In genomic region chr1:39749664-39750063, GRCm38 (mm10) we compare ENCODE assay signal across 9 mouse cellular contexts. TPM values are rescaled to one million over a fixed set of nuclear protein-coding genes. Genes with fewer than 3 reads are reported as not detected.
A peak's percentile ranks its signal among the peaks of the same experiment; 100 is the strongest.
DNase-seq lines count a peak whose midpoint lies in the region; ATAC-seq lines count a peak whose summit lies in the region.
"Had no signal": no experiment of that assay in that cellular context is flagged by ENCODE, and none has a peak within 500 bp of the region (broad histone marks: within the 10 kb centered on the region; RNA-seq: fewer than 3 reads in every experiment).

No protein-coding gene starts in this region.

- no peaks in the 10 kb centered on the region for H3K27me3 ChIP-seq in forebrain, embryonic 10.5 days (ENCODE audit: poor library complexity, severe bottlenecking)
- H3K27me3 ChIP-seq in forebrain, embryonic 11.5 days (ENCODE audit: control insufficient read depth, insufficient read depth, low read length) = no peaks in the 10 kb centered on the region
- no peaks in the 10 kb centered on the region for H3K27me3 ChIP-seq in hindbrain, embryonic 16.5 days (replicated peaks; ENCODE audit: control insufficient read depth, insufficient read depth, low read length)
- H3K27me3 ChIP-seq in midbrain, embryonic 16.5 days (ENCODE audit: control insufficient read depth, insufficient read depth, low read depth, low read length) = no peaks in the 10 kb centered on the region
- H3K27me3 ChIP-seq: liver, embryonic 15.5 days had no signal

- no peaks in the 10 kb centered on the region for H3K9me3 ChIP-seq in forebrain, embryonic 10.5 days
- no peaks in the 10 kb centered on the region for H3K9me3 ChIP-seq in forebrain, embryonic 11.5 days (ENCODE audit: control insufficient read depth, low read length)
- no peaks in the 10 kb centered on the region for H3K9me3 ChIP-seq in hindbrain, embryonic 16.5 days (ENCODE audit: control insufficient read depth, low read length)
- no peaks in the 10 kb centered on the region for H3K9me3 ChIP-seq in midbrain, embryonic 16.5 days (replicated peaks; ENCODE audit: control insufficient read depth, low read length, poor library complexity, severe bottlenecking)
- H3K9me3 ChIP-seq: liver, embryonic 15.5 days had no signal

- WGBS in forebrain, embryonic 10.5 days = 23% methylated on average over 3 of the region's 3 CpGs
- 26% methylated on average over 3 of the region's 3 CpGs for WGBS in forebrain, embryonic 11.5 days
- 27% methylated on average over 3 of the region's 3 CpGs for WGBS in hindbrain, embryonic 16.5 days
- 15% methylated on average over 3 of the region's 3 CpGs for whole genome bisulfite sequencing in midbrain, embryonic 16.5 days

- H3K4me2 ChIP-seq in forebrain, embryonic 11.5 days (ENCODE audit: low read depth, low read length, severe bottlenecking) = no peak overlapping the region
- no peak overlapping the region for H3K4me2 ChIP-seq in hindbrain, embryonic 16.5 days (ENCODE audit: low read length)
- no peak overlapping the region for H3K4me2 ChIP-seq in midbrain, embryonic 16.5 days (ENCODE audit: low read length)
- H3K4me2 ChIP-seq: liver, embryonic 15.5 days had no signal

- H3K9ac ChIP-seq in forebrain, embryonic 11.5 days (ENCODE audit: low read length) = no peak overlapping the region
- H3K9ac ChIP-seq in hindbrain, embryonic 16.5 days (ENCODE audit: low read depth, low read length) = no peak overlapping the region
- no peak overlapping the region for H3K9ac ChIP-seq in midbrain, embryonic 16.5 days (ENCODE audit: low read depth, low read length)
- H3K9ac ChIP-seq: liver, embryonic 15.5 days had no signal

- DNase-seq in forebrain, embryonic 10.5 days (ENCODE audit: extremely low spot score, low spot score) = no peak
- no peak for DNase-seq in forebrain, embryonic 11.5 days (ENCODE audit: low spot score)
- DNase-seq in adipocyte (ENCODE audit: low spot score) = peak; percentile 63
- DNase-seq in adrenal gland, adult 18-20 months (ENCODE audit: low spot score in 2 of 2) = no peak
- no peak for DNase-seq in cerebellum, postnatal 10 days
- no peak for DNase-seq in right cerebral cortex, postnatal 25 days

- no peak for ATAC-seq in forebrain, embryonic 11.5 days (replicated peaks; ENCODE audit: low FRiP score)
- ATAC-seq in hindbrain, embryonic 16.5 days = 0 out of 2 replicates have a peak, but pooled peaks have one; percentile 56
- ATAC-seq in midbrain, embryonic 16.5 days = 0 out of 2 replicates have a peak, but pooled peaks have one; percentile 39

- peaks cover 28% of the 10 kb centered on the region for H3K4me1 ChIP-seq in forebrain, embryonic 10.5 days
- H3K4me1 ChIP-seq in forebrain, embryonic 11.5 days (replicated peaks; ENCODE audit: control insufficient read depth, insufficient read depth, low read length) = peaks cover 5% of the 10 kb centered on the region; the same call in 1 of the 2 replicates
- peaks cover 6% of the 10 kb centered on the region for H3K4me1 ChIP-seq in hindbrain, embryonic 16.5 days (ENCODE audit: control insufficient read depth, insufficient read depth, low read depth, low read length)
- H3K4me1 ChIP-seq in midbrain, embryonic 16.5 days (ENCODE audit: control insufficient read depth, insufficient read depth, low read length) = peaks cover 8% of the 10 kb centered on the region

- H3K36me3 ChIP-seq in forebrain, embryonic 10.5 days (replicated peaks) = no peaks in the 10 kb centered on the region
- no peaks in the 10 kb centered on the region for H3K36me3 ChIP-seq in forebrain, embryonic 11.5 days (ENCODE audit: control insufficient read depth, insufficient read depth, low read length)
- no peaks in the 10 kb centered on the region for H3K36me3 ChIP-seq in hindbrain, embryonic 16.5 days (ENCODE audit: control insufficient read depth, insufficient read depth, low read length)
- no peaks in the 10 kb centered on the region for H3K36me3 ChIP-seq in midbrain, embryonic 16.5 days (ENCODE audit: control insufficient read depth, insufficient read depth, low read length)
- H3K36me3 ChIP-seq: liver, embryonic 15.5 days had no signal

- H3K4me3 ChIP-seq in forebrain, embryonic 10.5 days = no peak overlapping the region
- H3K4me3 ChIP-seq in forebrain, embryonic 11.5 days (ENCODE audit: low read depth, low read length) = no peak overlapping the region
- H3K4me3 ChIP-seq in hindbrain, embryonic 16.5 days (ENCODE audit: low read length) = no peak overlapping the region
- H3K4me3 ChIP-seq in midbrain, embryonic 16.5 days (ENCODE audit: low read depth, low read length) = no peak overlapping the region
- H3K4me3 ChIP-seq: liver, embryonic 15.5 days had no signal

- peak overlapping the region; percentile 61; the same call in 1 of the 2 replicates for H3K27ac ChIP-seq in forebrain, embryonic 10.5 days
- no peak overlapping the region for H3K27ac ChIP-seq in forebrain, embryonic 11.5 days (ENCODE audit: low read depth, low read length)
- H3K27ac ChIP-seq in hindbrain, embryonic 16.5 days (ENCODE audit: low read depth, low read length) = no peak overlapping the region
- no peak overlapping the region for H3K27ac ChIP-seq in midbrain, embryonic 16.5 days (ENCODE audit: low read length)
- H3K27ac ChIP-seq: liver, embryonic 15.5 days had no signal

RNA-seq across cellular contexts. Expression of gene Rfx8, which starts 28.9 kb away (rescaled TPM):
- 0.22 and 0.34 TPM in 2 replicates for polyA plus RNA-seq in forebrain, embryonic 10.5 days (2016; fragmentation: Nextera tagmentation; extraction: Ambion mirVana)
- polyA plus RNA-seq in forebrain, embryonic 11.5 days (2014; fragmentation: Nextera tagmentation; extraction: Ambion mirVana) = 0.17 and 0.45 TPM in 2 replicates
- 0.23 and 0.30 TPM in 2 replicates for polyA plus RNA-seq in hindbrain, embryonic 16.5 days (2015; fragmentation: Nextera tagmentation; extraction: Ambion mirVana)
- polyA plus RNA-seq in midbrain, embryonic 16.5 days (2015; fragmentation: Nextera tagmentation; extraction: Ambion mirVana) = 0.15 and 0.40 TPM in 2 replicates
- total RNA-seq in adrenal gland, adult 18-20 months (2021) = not detected

RNA-seq across cellular contexts. Expression of gene Gm3646, which starts 55.5 kb away (rescaled TPM):
- polyA plus RNA-seq in forebrain, embryonic 10.5 days (2016; fragmentation: Nextera tagmentation; extraction: Ambion mirVana) = not detected in 2 replicates
- not detected in 2 replicates for polyA plus RNA-seq in forebrain, embryonic 11.5 days (2014; fragmentation: Nextera tagmentation; extraction: Ambion mirVana)
- polyA plus RNA-seq in hindbrain, embryonic 16.5 days (2015; fragmentation: Nextera tagmentation; extraction: Ambion mirVana) = not detected in 2 replicates
- not detected in 2 replicates for polyA plus RNA-seq in midbrain, embryonic 16.5 days (2015; fragmentation: Nextera tagmentation; extraction: Ambion mirVana)
- not detected for total RNA-seq in adrenal gland, adult 18-20 months (2021)
- polyA plus RNA-seq: liver, embryonic 15.5 days had no signal
